Mouse (Mus musculus): ENCODE measurements around the gene Spata9. TPM values are rescaled to one million over a fixed set of nuclear protein-coding genes. Genes with fewer than 3 reads are reported as not detected.

Spata9 gene
- polyA plus RNA-seq, 1 experiment: 0.12 TPM

- Histone ChIP-seq H3K79me2 (ENCODE audit: control insufficient read depth, insufficient read depth) (peaks cover 41% of the 10 kb centered on the region), H3K27me3 (ENCODE audit: control insufficient read depth, insufficient read depth, insufficient read length) (no peaks in the 10 kb centered on the region), H3K36me3 (ENCODE audit: control insufficient read depth, insufficient read depth) (peaks cover 6% of the 10 kb centered on the region), H3K4me3 (peak overlapping the region; percentile 74), H3K4me2 (ENCODE audit: low read depth) (peak overlapping the region; percentile 73), H3ac (ENCODE audit: control insufficient read depth, insufficient read length) (peak overlapping the region; percentile 92)
- TF ChIP-seq REST (IDR thresholded peaks at IDR 0.05; ENCODE audit: insufficient read depth, insufficient read length): no peak
- no peak for TF ChIP-seq CEBPB (IDR thresholded peaks at IDR 0.05; ENCODE audit: insufficient read depth, poor library complexity, severe bottlenecking)
- TF ChIP-seq MYOG (IDR thresholded peaks at IDR 0.05; ENCODE audit: control insufficient read depth in 1 of 3, insufficient read depth in 1 of 3, insufficient read length in 2 of 3, low read depth in 2 of 3): no peak
- no peak for TF ChIP-seq POLR2AphosphoS2 (IDR thresholded peaks at IDR 0.05; ENCODE audit: insufficient read length, low read depth)
- TF ChIP-seq POLR2A (IDR thresholded peaks at IDR 0.05; ENCODE audit: insufficient read length, low read depth): no peak
- TF ChIP-seq E2F4 (IDR thresholded peaks at IDR 0.05; ENCODE audit: insufficient read depth): no peak
- TF ChIP-seq USF1 (IDR thresholded peaks at IDR 0.05; ENCODE audit: low read depth): no peak
- no peak for TF ChIP-seq MYOD1 (IDR thresholded peaks at IDR 0.05; ENCODE audit: control insufficient read depth in 1 of 3, insufficient read length in 2 of 3, low read depth in 2 of 3)
- no peak for TF ChIP-seq TCF3 (IDR thresholded peaks at IDR 0.05; ENCODE audit: insufficient read length, low read depth)
- no peak for TF ChIP-seq TCF12 (IDR thresholded peaks at IDR 0.05; ENCODE audit: insufficient read depth, poor library complexity, severe bottlenecking)
- no peak for TF ChIP-seq MAX (IDR thresholded peaks at IDR 0.05; ENCODE audit: low read depth)
- TF ChIP-seq SRF (IDR thresholded peaks at IDR 0.05; ENCODE audit: control insufficient read depth, insufficient read length, low read depth): no peak
Measured at GRCm38 (mm10) chr13:75942731-75943130, 24.2 kb upstream of the Spata9 start.

- Histone ChIP-seq H3K4me2 (ENCODE audit: low read depth) (peak within 1 kb of the TSS; percentile 73), H3ac (ENCODE audit: control insufficient read depth, insufficient read length) (peak within 1 kb of the TSS; percentile 92), H3K36me3 (ENCODE audit: control insufficient read depth, insufficient read depth) (peaks cover 6% of the 10 kb centered on the region), H3K27me3 (ENCODE audit: control insufficient read depth, insufficient read depth, insufficient read length) (no peaks in the 10 kb centered on the region), H3K79me2 (ENCODE audit: control insufficient read depth, insufficient read depth) (peaks cover 41% of the 10 kb centered on the region), H3K4me3 (peak within 1 kb of the TSS; percentile 74)
- TF ChIP-seq MYOD1 (IDR thresholded peaks at IDR 0.05; ENCODE audit: control insufficient read depth in 1 of 3, insufficient read length in 2 of 3, low read depth in 2 of 3): peak in 1 of 3 experiments; percentile 30
- TF ChIP-seq E2F4 (IDR thresholded peaks at IDR 0.05; ENCODE audit: insufficient read depth): no peak
- peak; percentile 62 for TF ChIP-seq POLR2A (IDR thresholded peaks at IDR 0.05; ENCODE audit: insufficient read length, low read depth)
- TF ChIP-seq REST (IDR thresholded peaks at IDR 0.05; ENCODE audit: insufficient read depth, insufficient read length): no peak
- TF ChIP-seq MYOG (IDR thresholded peaks at IDR 0.05; ENCODE audit: control insufficient read depth in 1 of 3, insufficient read depth in 1 of 3, insufficient read length in 2 of 3, low read depth in 2 of 3): peak in 2 of 3 experiments; percentile 16 to 40
- no peak for TF ChIP-seq USF1 (IDR thresholded peaks at IDR 0.05; ENCODE audit: low read depth)
- TF ChIP-seq POLR2AphosphoS2 (IDR thresholded peaks at IDR 0.05; ENCODE audit: insufficient read length, low read depth): peak; percentile 64
- no peak for TF ChIP-seq SRF (IDR thresholded peaks at IDR 0.05; ENCODE audit: control insufficient read depth, insufficient read length, low read depth)
Measured at GRCm38 (mm10) chr13:75943189-75944043, 23.5 kb upstream of the Spata9 start, which contains the start of gene Rhobtb3. TSS of gene Rhobtb3 (minus strand) at chr13:75943925.

- Histone ChIP-seq H3K4me3 (peak overlapping the region; percentile 74), H3K79me2 (ENCODE audit: control insufficient read depth, insufficient read depth) (peaks cover 36% of the 10 kb centered on the region), H3K4me2 (ENCODE audit: low read depth) (peak overlapping the region; percentile 68), H3K36me3 (ENCODE audit: control insufficient read depth, insufficient read depth) (no peaks in the 10 kb centered on the region), H3ac (ENCODE audit: control insufficient read depth, insufficient read length) (peak overlapping the region; percentile 92), H3K27me3 (ENCODE audit: control insufficient read depth, insufficient read depth, insufficient read length) (no peaks in the 10 kb centered on the region)
- TF ChIP-seq POLR2AphosphoS2 (IDR thresholded peaks at IDR 0.05; ENCODE audit: insufficient read length, low read depth) (no peak), MYOG (IDR thresholded peaks at IDR 0.05; ENCODE audit: control insufficient read depth in 1 of 3, insufficient read depth in 1 of 3, insufficient read length in 2 of 3, low read depth in 2 of 3) (no peak), MYOD1 (IDR thresholded peaks at IDR 0.05; ENCODE audit: control insufficient read depth in 1 of 3, insufficient read length in 2 of 3, low read depth in 2 of 3) (no peak), SRF (IDR thresholded peaks at IDR 0.05; ENCODE audit: control insufficient read depth, insufficient read length, low read depth) (no peak), TCF12 (IDR thresholded peaks at IDR 0.05; ENCODE audit: insufficient read depth, poor library complexity, severe bottlenecking) (no peak), MAX (IDR thresholded peaks at IDR 0.05; ENCODE audit: low read depth) (no peak)
Measured at GRCm38 (mm10) chr13:75944044-75944820, 22.7 kb upstream of the Spata9 start.

- Histone ChIP-seq H3K27me3 (ENCODE audit: control insufficient read depth, insufficient read depth, insufficient read length) (no peaks in the 10 kb centered on the region), H3K4me3 (no peak overlapping the region), H3K36me3 (ENCODE audit: control insufficient read depth, insufficient read depth) (no peaks in the 10 kb centered on the region), H3K79me2 (ENCODE audit: control insufficient read depth, insufficient read depth) (no peaks in the 10 kb centered on the region), H3K4me2 (ENCODE audit: low read depth) (no peak overlapping the region), H3ac (ENCODE audit: control insufficient read depth, insufficient read length) (no peak overlapping the region)
- no peak for TF ChIP-seq REST (IDR thresholded peaks at IDR 0.05; ENCODE audit: insufficient read depth, insufficient read length)
- TF ChIP-seq POLR2AphosphoS2 (IDR thresholded peaks at IDR 0.05; ENCODE audit: insufficient read length, low read depth): no peak
- no peak for TF ChIP-seq POLR2A (IDR thresholded peaks at IDR 0.05; ENCODE audit: insufficient read length, low read depth)
- TF ChIP-seq USF1 (IDR thresholded peaks at IDR 0.05; ENCODE audit: low read depth): no peak
- TF ChIP-seq TCF3 (IDR thresholded peaks at IDR 0.05; ENCODE audit: insufficient read length, low read depth): no peak
- no peak for TF ChIP-seq MYOG (IDR thresholded peaks at IDR 0.05; ENCODE audit: control insufficient read depth in 1 of 3, insufficient read depth in 1 of 3, insufficient read length in 2 of 3, low read depth in 2 of 3)
- no peak for TF ChIP-seq TCF12 (IDR thresholded peaks at IDR 0.05; ENCODE audit: insufficient read depth, poor library complexity, severe bottlenecking)
- no peak for TF ChIP-seq MAX (IDR thresholded peaks at IDR 0.05; ENCODE audit: low read depth)
- TF ChIP-seq SRF (IDR thresholded peaks at IDR 0.05; ENCODE audit: control insufficient read depth, insufficient read length, low read depth): no peak
- no peak for TF ChIP-seq E2F4 (IDR thresholded peaks at IDR 0.05; ENCODE audit: insufficient read depth)
- no peak for TF ChIP-seq CEBPB (IDR thresholded peaks at IDR 0.05; ENCODE audit: insufficient read depth, poor library complexity, severe bottlenecking)
Measured at GRCm38 (mm10) chr13:75950295-75950694, 16.7 kb upstream of the Spata9 start.

All from myocyte (in vitro differentiated cells).